Mouse (Mus musculus) embryonic facial prominence, embryonic 11.5 days (tissue): ENCODE results near the gene Stk10. TPM values are rescaled to one million over a fixed set of nuclear protein-coding genes. Genes with fewer than 3 reads are reported as not detected.

Experiments
- ATAC-seq: fragments of 200-750 bp; cut with Nextera tagmentation; replicated peaks from 2 replicates; pipeline ENCODE4 v1.8.0; 2017; ENCODE audit warnings: low read depth; ENCODE audit not compliant: insufficient number of reproducible peaks, low FRiP score, low TSS enrichment
- DNase-seq: peaks from one replicate; pipeline ENCODE4 v3.0.0-alpha.2; 2015; ENCODE audit warnings: low spot score
- H3K27ac ChIP-seq: fragments of 300-500 bp; sonication (generic); replicated peaks from 2 replicates; pipeline ENCODE4 v1.5.1; 2014; ENCODE audit warnings: mild to moderate bottlenecking, low read depth, low read length, control low read depth
- H3K27me3 ChIP-seq: fragments of 300-500 bp; sonication (generic); 2 replicates; pipeline ENCODE4 v1.6.1; 2014; ENCODE audit warnings: mild to moderate bottlenecking, low read length, moderate library complexity, mixed read lengths; ENCODE audit not compliant: control insufficient read depth, insufficient read depth
- H3K36me3 ChIP-seq: fragments of 300-500 bp; sonication (generic); replicated peaks from 2 replicates; pipeline ENCODE4 v1.6.1; 2014; ENCODE audit warnings: low read depth, mild to moderate bottlenecking, low read length, moderate library complexity, mixed read lengths; ENCODE audit not compliant: control insufficient read depth, insufficient read depth
- H3K4me1 ChIP-seq: fragments of 300-500 bp; sonication (generic); 2 replicates; pipeline ENCODE4 v1.6.1; 2014; ENCODE audit warnings: low read length, mixed read lengths; ENCODE audit not compliant: control insufficient read depth, insufficient read depth
- H3K4me2 ChIP-seq: fragments of 300-500 bp; sonication (generic); 2 replicates; pipeline ENCODE4 v1.6.1; 2014; ENCODE audit warnings: low read depth, mild to moderate bottlenecking, control low read depth, low read length, moderate library complexity
- H3K4me3 ChIP-seq: fragments of 300-500 bp; sonication (generic); 2 replicates; pipeline ENCODE4 v1.5.1; 2014; ENCODE audit warnings: low read depth, low read length, control low read depth
- H3K9ac ChIP-seq: fragments of 300-500 bp; sonication (generic); replicated peaks from 2 replicates; pipeline ENCODE4 v1.6.1; 2014; ENCODE audit warnings: mild to moderate bottlenecking, control low read depth, low read length
- H3K9me3 ChIP-seq: fragments of 300-500 bp; sonication (generic); replicated peaks from 2 replicates; pipeline ENCODE4 v1.6.1; 2016; ENCODE audit warnings: mild to moderate bottlenecking, low read length, inconsistent platforms, mixed read lengths; ENCODE audit not compliant: control insufficient read depth
- WGBS: fragments of 180-500 bp; shearing (Covaris S2); extraction: QIAGEN DNeasy Blood & Tissue Kit; methylation state at CpG from one replicate; pipeline ENCODE4 v1.1.7; 2014; 5-methylcytosine and 5-hydroxymethylcytosine counted together
- polyA plus RNA-seq: library from polyadenylated mRNA; unstranded; fragments of >200 nt; fragmentation: Nextera tagmentation; extraction: Ambion mirVana; gene quantifications from 2 replicates; pipeline ENCODE4 v1.2.1, GENCODE M21; 2014

Stk10 gene
- polyA plus RNA-seq, 1 experiment from 2014 or later: 1.4 TPM

- no peak overlapping the region for H3K4me2 ChIP-seq
- 90% methylated on average over 15 of the region's 15 CpGs for WGBS
- no peaks in the 10 kb centered on the region for H3K4me1 ChIP-seq
- no peak overlapping the region for H3K27ac ChIP-seq
- no peaks in the 10 kb centered on the region for H3K9me3 ChIP-seq
- no peak overlapping the region for H3K4me3 ChIP-seq
- no peak for ATAC-seq
- H3K36me3 ChIP-seq: no peaks in the 10 kb centered on the region
- H3K27me3 ChIP-seq: no peaks in the 10 kb centered on the region
- no peak for DNase-seq
- no peak overlapping the region for H3K9ac ChIP-seq
These were observed 35.7 kb downstream of the Stk10 start for GRCm38 (mm10) chr11:32568637-32569293.

GRCm38 (mm10) chr11:32571103-32571502 is 38.0 kb downstream of the Stk10 start:
- Histone ChIP-seq H3K36me3 (no peaks in the 10 kb centered on the region), H3K4me2 (no peak overlapping the region), H3K4me3 (no peak overlapping the region), H3K9me3 (no peaks in the 10 kb centered on the region), H3K9ac (no peak overlapping the region), H3K27ac (no peak overlapping the region), H3K4me1 (no peaks in the 10 kb centered on the region), H3K27me3 (no peaks in the 10 kb centered on the region)
- 86% methylated on average over 6 of the region's 6 CpGs for WGBS
- no peak for DNase-seq
- no peak for ATAC-seq

- DNase-seq (no peak), ATAC-seq (no peak)
- no peak overlapping the region for H3K4me2 ChIP-seq
- WGBS: 95% methylated on average over 2 of the region's 2 CpGs
- no peaks in the 10 kb centered on the region for H3K9me3 ChIP-seq
- no peak overlapping the region for H3K27ac ChIP-seq
- H3K4me1 ChIP-seq: no peaks in the 10 kb centered on the region
- no peaks in the 10 kb centered on the region for H3K27me3 ChIP-seq
- H3K9ac ChIP-seq: no peak overlapping the region
- H3K4me3 ChIP-seq: no peak overlapping the region
- H3K36me3 ChIP-seq: no peaks in the 10 kb centered on the region
These were observed 40.6 kb downstream of the Stk10 start for GRCm38 (mm10) chr11:32573669-32574068.

- Histone ChIP-seq H3K27me3 (no peaks in the 10 kb centered on the region), H3K9me3 (no peaks in the 10 kb centered on the region), H3K27ac (no peak overlapping the region), H3K4me2 (no peak overlapping the region), H3K9ac (no peak overlapping the region), H3K4me3 (no peak overlapping the region), H3K4me1 (no peaks in the 10 kb centered on the region), H3K36me3 (no peaks in the 10 kb centered on the region)
- WGBS: 78% methylated on average over 6 of the region's 6 CpGs
- ATAC-seq (no peak), DNase-seq (peak; percentile 9)
These were observed 43.1 kb downstream of the Stk10 start for GRCm38 (mm10) chr11:32575964-32576759.

GRCm38 (mm10) chr11:32576760-32577050 is 43.6 kb downstream of the Stk10 start:
- no peak for ATAC-seq

GRCm38 (mm10) chr11:32580305-32580947 is 47.3 kb downstream of the Stk10 start:
- no peak for ATAC-seq
- H3K27ac ChIP-seq: no peak overlapping the region
- H3K4me1 ChIP-seq: no peaks in the 10 kb centered on the region
- WGBS: 72% methylated on average over 16 of the region's 16 CpGs
- H3K4me3 ChIP-seq: no peak overlapping the region
- no peak overlapping the region for H3K9ac ChIP-seq
- DNase-seq: no peak
- H3K9me3 ChIP-seq: no peaks in the 10 kb centered on the region
- no peak overlapping the region; the same call in 1 of the 2 replicates for H3K4me2 ChIP-seq
- H3K36me3 ChIP-seq: no peaks in the 10 kb centered on the region
- no peaks in the 10 kb centered on the region for H3K27me3 ChIP-seq

More at GRCm38 (mm10) chr11:32576760-32577050, 43.6 kb downstream of the Stk10 start:
- H3K36me3 ChIP-seq: no peaks in the 10 kb centered on the region
- H3K4me2 ChIP-seq: no peak overlapping the region
- no peaks in the 10 kb centered on the region for H3K9me3 ChIP-seq
- no peak overlapping the region for H3K9ac ChIP-seq
- H3K4me3 ChIP-seq: no peak overlapping the region
- DNase-seq: no peak
- no peak overlapping the region for H3K27ac ChIP-seq
- WGBS: 59% methylated on average over 5 of the region's 5 CpGs
- H3K27me3 ChIP-seq: no peaks in the 10 kb centered on the region
- no peaks in the 10 kb centered on the region for H3K4me1 ChIP-seq

- no peak overlapping the region for H3K4me3 ChIP-seq
- H3K9ac ChIP-seq: no peak overlapping the region
- H3K9me3 ChIP-seq: no peaks in the 10 kb centered on the region
- DNase-seq (no peak), ATAC-seq (no peak)
- no peak overlapping the region for H3K4me2 ChIP-seq
- H3K27ac ChIP-seq: no peak overlapping the region
- H3K27me3 ChIP-seq: no peaks in the 10 kb centered on the region
- no peaks in the 10 kb centered on the region for H3K4me1 ChIP-seq
- no peaks in the 10 kb centered on the region for H3K36me3 ChIP-seq
- WGBS: 30% methylated on average over 2 of the region's 2 CpGs
These were observed 47.9 kb downstream of the Stk10 start for GRCm38 (mm10) chr11:32581031-32581430.

GRCm38 (mm10) chr11:32582813-32583212 is 49.7 kb downstream of the Stk10 start:
- Histone ChIP-seq H3K36me3 (no peaks in the 10 kb centered on the region), H3K9ac (no peak overlapping the region), H3K9me3 (no peaks in the 10 kb centered on the region), H3K4me3 (no peak overlapping the region), H3K4me2 (no peak overlapping the region), H3K4me1 (no peaks in the 10 kb centered on the region), H3K27me3 (no peaks in the 10 kb centered on the region), H3K27ac (no peak overlapping the region)
- DNase-seq (no peak), ATAC-seq (no peak)
- 51% methylated on average over 5 of the region's 5 CpGs for WGBS
